Mouse (Mus musculus) cerebellum, adult 18-20 months (tissue): ENCODE measurements around the gene Aimp2.

Source experiments
- DNase-seq, 2 experiments: peaks; one replicate each; pipeline ENCODE4 v3.0.0; 2021

Aimp2 gene

DNA sequence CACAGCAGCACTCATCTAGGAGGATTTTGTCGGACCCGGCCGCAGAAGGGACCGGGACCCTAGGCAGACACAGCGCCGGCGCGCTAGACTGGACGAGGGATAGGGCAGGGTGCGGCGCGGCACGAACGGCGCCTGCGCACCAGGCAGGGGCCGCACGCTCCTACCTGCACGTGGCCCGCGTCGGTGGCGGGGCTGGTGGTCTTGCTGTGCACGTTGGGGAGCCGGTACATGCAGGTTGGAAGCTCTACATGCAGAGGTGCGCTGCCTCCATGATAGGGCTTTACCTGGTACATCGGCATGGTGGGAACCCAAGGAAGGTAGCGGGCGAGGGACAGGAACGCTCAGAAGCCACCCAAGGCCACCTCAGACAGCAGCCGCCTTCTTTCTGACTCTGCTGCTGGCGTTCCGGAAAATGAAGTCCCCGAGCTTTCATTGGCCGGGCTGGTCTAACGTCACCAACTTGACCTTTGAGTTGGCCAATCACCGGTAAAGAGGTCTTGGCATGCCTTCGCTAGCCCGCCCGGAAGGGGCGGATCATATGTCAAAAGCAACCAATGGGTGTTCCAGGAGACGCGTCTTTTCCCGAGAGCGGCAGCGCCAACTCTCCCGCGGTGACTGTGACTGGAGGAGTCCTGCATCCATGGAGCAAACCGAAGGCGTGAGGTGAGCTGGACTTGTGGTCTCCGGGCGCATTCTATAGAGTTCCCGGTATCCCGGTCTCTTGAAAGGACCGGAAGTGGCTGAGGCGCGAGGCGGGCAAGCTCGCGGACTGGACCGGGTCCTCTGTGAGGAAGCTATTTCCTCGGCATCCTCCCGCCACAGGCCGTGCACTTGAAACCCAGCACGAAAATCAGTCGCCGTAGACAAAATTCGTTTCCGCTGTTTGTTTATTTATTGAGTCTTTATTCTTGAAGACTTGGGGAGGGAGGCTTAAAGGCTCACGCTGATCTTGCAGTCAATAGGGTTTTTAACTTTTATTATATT is at the start of gene Aimp2, which contains the start of gene Pms2:
Gene Aimp2, minus strand, starts transcription at position 431 of the 984 bp plus-strand sequence.
Gene Pms2, plus strand, starts transcription at position 548 of the 984 bp plus-strand sequence.
- peak; percentile 95 to 98 for DNase-seq

DNA sequence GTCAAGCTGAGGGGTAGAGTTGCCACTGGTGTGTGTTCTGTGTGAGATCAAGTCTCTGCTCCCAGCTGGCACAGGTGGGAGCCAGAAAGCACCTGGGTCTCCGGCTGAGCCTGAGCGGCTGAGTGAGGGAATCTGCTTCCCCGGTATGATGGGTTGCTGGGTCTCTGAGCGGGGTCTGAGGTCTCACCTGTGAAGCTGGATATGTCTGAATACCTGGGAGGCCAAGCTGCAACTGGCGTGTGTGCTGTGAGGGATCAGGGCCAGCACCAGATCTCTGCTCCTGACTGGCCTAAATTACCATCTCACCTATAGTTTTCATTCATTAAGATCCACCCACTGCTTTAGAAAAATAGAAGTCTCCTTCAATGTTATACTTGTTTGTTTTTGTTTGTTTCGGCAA is 47.5 kb upstream of the Aimp2 start:
- no peak for DNase-seq

DNA sequence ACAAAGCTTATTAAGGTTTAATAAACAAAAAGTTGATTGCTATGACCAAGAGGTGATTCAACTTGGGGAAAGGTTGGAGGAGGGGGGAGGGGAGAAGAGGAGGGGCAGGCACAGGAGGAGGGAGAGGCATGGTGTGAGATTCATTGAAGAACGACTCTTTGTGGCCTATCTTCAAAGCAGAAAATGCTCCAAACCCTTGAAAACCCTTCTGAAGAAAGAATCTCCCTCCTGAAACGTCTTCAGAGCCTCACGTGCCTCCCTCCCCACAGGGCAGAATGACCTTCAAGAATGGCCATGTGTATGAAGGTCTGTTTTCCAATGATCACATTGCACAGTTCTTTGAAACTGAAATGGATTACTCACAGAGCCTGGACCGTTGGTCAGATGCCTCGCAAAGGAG is 40.4 kb upstream of the Aimp2 start:
- DNase-seq: no peak

DNA sequence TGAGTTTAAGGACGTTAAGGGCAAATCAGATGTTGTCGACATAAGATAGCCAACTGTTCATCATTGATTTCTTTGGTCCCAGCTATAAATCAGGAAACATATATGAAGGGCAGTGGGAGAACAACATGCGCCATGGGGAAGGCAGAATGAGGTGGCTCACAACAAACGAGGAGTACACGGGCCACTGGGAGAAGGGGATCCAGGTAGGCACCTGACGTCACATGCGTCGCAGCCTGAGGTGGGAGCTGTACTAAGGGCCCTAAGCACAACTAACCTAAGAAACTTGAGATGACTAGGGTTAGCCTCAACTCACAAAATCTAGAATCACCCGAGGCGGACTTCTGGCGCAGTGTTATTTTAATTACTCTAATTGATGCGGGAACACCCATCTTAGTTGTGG is 38.7 kb upstream of the Aimp2 start:
- DNase-seq: no peak

DNA sequence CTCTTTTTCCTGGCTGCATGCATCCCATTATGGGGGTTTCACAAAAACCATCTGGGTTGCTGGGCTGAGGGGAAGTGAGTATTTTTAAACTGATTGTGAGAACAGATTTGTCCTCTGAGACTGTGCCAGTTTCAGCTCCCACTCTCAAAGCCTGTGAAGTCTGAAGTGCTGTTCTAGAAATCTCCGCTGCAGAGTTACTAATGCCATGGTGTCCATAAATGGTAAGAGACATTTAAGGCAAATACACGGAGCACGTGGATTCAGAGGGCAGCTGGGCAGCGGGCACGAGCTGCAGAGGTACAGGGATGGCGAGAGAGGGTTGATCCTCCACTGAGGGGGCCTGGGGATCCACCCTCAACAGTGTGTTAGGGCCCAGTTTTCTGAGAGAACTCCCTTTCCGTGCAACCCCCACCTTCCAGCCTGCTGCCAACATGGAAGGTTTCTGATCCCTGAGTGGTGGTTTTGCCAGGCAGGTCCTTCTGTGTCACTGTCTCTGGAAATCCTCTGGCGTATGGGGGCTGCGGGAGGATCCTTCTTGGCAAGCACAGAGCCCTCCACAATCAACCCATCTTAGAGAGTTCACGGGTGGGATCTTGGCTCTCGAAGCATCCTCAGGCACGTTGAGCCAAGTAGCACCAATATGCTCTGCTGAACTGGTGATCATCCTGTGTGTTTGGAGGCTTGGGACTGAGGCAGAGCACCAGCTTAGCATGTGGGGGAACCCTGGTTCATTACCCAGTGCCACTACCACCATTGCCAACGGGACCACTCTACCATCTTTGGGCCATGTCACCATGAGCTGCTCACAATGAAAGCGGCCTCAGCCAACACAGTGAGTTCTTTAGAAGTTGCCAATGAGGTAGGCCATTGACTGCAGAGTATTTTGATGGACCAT is 33.8 kb upstream of the Aimp2 start:
- no peak for DNase-seq

DNA sequence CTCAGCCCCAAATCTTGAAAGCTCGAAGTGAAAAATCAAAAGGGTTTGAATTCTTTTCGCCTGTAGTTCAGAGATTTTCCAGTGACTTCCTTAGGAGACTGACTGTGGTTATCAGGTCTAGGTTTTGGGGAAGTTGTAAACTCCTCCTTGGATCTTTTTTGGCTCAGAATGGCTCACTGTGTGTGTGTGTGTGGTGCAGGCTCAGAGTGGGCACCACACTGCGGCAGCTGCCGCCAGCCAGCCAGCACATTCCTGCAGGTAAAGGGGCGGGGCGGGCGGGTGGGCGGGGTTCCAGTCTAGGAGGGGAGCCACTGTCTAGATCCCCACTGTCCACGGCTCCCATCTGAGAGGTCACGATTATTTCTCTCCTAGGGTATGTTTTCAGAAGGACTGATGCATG is 31.9 kb upstream of the Aimp2 start:
- no peak for DNase-seq

DNA sequence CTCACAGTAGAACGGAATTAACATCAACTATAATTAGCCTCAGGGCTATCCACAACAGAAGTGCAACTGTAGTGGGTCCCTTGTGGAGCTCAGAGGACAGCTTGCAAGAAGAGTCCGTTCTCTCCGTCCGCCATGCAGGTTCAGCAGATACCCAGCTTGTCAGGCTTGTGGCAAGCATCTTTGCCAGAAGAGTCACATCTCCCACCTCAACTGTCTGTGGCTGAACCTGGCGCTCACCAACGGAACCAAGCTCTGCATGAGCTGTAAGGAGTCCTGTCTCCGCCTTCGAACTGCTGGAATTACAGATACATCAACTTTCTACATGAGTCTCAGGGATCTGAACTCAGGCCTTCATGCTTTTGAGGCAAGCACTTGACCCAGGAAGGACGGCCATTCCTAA is 26.5 kb upstream of the Aimp2 start:
- DNase-seq: no peak

DNA sequence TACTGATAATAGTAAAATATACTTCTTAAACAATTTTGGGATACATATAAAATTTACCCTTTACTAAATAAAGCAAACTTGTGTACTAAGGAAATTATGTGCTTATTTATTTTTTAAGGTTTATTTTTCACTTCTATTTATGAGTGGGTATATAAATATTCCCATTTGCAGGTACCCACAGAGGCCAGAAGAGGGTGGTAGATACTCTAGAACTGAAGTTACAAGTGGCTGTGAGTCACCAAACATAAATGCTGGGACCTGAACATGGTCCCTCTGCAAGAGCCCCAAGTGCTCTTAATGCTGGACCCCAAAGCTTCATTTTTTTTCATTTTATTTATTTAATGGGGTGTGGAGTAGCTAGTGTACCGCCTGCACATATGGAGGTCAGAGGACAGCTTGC is 24.2 kb upstream of the Aimp2 start:
- DNase-seq: no peak

DNA sequence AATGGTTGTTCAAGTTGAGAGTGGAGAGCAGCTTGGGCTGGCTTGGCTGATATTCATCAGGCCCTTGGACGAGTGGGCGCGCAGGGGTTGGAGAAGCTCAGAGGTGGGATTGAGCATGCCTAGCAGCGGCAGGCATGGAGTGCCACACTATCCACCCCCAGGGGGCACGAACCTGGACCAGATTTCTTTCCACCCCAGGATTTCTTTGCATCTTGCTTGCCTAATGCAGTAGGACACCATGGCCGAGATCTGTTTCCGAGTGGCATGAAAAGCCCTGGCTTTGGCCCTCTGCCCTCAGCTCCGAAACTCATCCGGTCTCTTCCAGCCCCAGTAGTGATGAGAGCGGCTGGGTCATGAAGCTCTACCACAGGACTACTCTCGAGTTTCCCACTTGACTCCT is 23.8 kb upstream of the Aimp2 start:
- DNase-seq: no peak

DNA sequence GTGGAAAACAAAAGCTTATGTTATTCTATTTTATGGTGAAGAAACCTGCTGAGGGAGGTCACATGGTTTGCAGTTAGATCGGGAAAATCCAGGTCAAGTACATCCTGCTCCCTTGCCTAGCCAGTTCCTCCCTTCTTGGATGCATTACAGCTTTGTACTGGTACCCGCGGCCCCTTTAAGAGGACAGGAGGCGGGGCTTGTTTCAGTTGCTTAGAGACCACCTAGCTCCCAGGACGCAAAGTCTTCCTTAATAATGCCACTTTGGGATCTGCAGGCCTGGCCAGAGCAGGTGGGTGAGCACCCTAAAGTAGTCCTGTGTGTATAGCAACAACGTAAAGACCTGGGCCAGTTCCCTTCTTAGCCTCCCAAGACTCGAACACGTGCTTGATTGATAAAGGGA is 23.2 kb upstream of the Aimp2 start, which contains the start of gene Rsph10b:
Gene Rsph10b, plus strand, starts transcription at position 205 of the 400 bp plus-strand sequence.
- DNase-seq: peak in 1 of 2 experiments; percentile 15

DNA sequence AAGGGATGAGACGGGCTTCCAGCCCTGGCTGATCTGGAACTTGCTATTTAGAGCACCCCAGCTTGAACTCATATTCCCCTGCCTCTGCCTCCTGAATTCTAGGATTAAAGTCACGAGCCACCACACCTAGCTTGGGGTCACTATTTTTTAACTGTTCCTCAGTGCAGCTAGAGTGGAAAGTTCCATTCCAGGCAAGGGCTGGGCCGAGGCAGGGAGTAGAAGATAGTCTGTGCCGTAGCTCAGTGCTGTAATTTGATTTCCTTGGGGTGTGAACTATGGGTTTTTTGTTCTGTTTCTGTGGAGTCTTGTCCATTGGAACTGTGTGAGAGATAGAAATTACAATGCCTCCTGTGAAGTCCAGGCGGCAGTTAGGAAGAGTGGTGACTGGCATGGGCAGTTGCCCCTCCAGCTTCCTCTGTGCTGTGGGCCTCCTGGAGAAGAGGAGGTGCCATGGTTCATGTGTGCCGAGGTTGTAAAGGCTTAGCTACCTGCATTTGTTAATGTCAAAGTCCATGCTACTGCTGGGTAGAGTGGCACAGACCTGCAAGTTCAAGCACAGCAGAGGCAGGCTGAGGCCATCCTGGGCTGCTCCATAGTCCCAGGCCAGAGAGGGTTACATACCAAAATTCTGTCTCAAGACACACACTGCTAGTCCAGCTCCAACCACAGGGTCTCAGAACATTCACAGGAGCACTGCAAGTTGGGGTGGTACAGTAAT is 22.4 kb upstream of the Aimp2 start:
- DNase-seq: no peak

DNA sequence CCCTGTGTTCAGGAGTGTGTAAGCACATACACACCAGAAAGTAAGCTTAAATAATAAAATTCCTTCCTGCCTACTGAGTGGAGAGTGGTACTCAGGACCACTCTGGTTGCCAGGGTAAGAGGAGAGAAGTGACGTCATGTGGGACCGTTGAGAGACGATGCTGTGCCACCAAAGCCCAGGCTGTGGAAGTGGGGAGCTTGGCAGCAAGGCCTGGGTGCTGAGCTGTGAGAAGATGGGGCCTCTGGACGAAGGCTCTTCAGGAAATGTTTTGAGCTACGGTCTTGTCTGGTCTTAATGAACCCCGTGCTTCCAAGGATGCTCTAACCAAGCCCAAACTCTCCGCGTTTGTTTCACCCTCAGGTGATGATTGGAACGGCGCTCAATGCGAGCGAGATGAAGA is 21.0 kb upstream of the Aimp2 start:
- DNase-seq: no peak

DNA sequence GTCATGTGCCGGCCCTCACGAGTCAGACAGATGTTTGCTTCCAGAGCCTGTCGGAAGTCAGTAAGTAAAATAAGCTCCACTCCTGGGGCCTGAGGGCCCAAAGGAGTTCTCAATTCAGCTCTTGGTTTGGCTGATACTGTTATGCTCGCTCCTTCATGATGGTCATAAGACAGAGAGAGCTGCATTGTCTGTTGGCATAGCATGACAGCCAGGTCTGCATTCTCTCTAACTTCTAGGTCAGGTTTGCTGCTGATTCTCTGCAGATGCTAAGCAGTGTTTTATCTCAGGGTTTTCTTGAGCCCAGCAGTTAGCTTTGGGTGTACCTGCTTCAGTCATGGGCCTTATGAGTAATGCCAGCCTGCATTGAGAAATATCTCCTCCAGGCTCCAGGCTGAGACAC is 19.6 kb upstream of the Aimp2 start:
- no peak for DNase-seq

DNA sequence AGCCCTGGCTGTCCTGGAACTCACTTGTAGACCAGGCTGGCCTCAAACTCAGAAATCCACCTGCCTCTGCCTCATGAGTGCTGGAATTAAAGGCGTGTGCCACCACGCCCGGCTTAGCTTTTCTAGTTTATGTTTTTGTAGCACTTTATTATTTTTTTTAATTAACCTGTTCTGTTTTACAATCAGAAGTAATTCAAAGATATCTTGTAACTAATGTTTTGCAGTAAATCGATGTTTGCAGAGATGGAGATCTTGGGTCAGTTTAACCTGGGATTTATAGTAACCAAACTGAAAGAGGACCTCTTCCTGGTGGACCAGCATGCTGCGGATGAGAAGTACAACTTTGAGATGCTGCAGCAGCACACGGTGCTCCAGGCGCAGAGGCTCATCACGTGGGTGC is 18.2 kb upstream of the Aimp2 start, which contains the start of gene Gm42421:
Gene Gm42421, plus strand, starts transcription at position 301 of the 400 bp plus-strand sequence.
- no peak for DNase-seq

DNA sequence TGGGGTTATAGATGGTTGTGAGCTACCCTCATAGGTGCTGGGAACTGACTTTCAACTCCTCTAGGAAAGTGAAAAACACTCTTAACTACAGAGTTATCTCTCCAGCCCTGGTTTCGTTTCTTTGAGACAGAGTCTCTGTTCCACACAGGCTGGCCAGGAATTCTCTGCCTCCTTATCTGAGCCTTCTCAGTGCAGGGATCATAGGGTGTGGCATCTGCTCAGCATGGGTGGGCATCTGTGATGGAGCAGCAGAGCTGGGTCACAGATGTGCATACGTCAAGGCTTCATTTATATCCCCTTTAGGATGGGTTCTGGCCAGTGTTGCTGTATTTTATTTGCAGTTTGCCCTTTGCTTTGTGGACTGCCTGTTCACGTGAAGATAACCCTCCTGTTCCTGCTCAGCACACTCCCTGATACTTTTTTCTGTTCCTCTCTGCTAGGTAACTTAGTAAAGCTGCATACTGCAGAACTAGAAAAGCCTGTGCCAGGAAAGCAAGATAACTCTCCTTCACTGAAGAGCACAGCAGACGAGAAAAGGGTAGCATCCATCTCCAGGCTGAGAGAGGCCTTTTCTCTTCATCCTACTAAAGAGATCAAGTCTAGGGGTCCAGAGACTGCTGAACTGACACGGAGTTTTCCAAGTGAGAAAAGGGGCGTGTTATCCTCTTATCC is 15.3 kb upstream of the Aimp2 start:
- DNase-seq: no peak

DNA sequence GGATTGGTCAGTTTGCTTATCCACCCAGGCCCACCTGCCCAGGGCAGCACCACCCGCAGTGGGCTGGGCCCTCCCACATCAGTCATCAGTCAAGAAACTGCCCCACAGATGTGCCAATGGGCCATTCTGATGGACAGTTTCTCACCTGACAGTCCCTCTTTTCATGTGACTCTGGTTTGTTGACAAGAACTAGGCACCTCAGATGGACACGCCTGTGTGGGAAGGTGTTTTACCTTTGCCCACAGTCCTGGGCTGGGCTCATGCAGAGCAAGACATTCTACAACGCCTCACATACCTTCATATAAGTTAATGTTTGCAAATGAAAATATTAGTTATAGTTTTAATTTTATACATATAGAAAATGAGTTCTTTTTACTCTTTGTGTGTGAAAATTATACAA is 8.5 kb upstream of the Aimp2 start:
- DNase-seq: no peak

DNA sequence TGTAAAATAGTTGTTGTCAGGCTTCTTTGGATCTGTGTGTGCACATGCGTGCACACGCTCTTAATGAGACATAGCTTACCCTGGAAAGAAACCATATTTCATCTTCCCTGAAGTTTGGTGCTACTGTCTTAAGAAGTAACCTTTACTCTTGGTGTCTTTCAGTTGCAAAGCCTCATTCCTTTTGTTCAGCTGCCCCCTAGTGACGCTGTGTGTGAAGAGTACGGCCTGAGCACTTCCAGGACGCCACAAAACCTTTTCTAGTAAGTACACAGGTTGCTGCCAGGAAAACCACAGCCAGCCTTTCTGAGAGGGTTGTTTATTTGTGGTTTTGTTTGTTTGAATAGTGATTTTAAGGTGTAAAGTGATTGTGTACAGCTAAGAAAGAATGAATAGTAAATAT is 7.8 kb upstream of the Aimp2 start:
- peak; percentile 27 to 29 for DNase-seq

DNA sequence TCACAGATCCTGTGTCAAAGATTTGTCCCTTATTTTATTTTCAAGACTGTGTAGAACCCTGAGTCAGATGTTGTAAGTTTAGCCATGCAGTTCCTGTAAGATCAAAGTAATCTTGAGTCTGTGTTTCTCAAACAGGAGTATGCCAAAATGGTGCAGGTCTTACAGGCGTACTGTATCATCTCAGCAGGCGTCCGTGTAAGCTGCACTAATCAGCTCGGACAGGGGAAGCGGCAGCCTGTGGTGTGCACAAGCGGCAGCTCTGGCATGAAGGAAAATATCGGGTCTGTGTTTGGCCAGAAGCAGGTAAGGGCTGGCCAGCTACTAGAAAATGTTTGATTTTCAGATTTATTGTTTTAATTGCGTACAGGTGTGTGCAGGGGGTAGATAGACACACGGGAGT is 6.6 kb upstream of the Aimp2 start:
- DNase-seq: no peak

DNA sequence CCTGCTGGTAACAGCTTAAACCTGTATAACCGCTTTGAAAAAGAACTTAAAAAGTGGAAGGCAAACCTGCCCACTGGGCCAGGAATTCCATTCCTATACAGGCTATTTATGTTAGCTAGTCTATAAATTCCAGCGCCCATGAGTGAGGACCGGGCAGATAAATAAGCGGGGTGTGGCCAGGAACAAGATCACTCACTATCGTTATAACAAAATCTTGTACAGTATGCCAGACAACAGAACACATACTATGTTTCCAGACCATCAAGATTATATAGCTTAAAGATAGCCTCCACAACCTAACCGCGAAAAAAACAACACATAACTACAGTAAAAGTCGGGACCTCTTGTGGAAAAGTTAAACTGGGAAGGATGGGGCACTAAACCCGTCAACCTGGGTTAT is 721 bp downstream of the Aimp2 start:
- no peak for DNase-seq

DNA sequence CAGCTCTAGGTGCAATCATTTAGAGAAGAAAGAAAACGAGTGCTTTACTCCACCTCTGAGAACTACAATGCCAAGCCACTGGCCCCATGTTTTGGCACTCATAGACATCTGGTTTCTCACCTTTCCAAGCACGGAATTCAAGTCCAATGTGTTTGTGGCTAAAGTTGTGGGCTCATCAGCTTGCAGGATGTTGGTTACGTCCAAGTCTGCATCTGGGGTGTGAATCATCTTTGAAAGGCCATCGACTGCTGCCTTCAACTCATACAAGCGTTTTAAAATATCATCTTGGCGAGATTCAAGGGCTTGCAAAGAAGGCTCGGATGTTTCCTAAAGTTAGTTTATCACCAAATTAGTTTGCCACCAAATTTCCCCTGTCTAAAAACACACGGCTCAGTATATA is 3.2 kb downstream of the Aimp2 start:
- no peak for DNase-seq

DNA sequence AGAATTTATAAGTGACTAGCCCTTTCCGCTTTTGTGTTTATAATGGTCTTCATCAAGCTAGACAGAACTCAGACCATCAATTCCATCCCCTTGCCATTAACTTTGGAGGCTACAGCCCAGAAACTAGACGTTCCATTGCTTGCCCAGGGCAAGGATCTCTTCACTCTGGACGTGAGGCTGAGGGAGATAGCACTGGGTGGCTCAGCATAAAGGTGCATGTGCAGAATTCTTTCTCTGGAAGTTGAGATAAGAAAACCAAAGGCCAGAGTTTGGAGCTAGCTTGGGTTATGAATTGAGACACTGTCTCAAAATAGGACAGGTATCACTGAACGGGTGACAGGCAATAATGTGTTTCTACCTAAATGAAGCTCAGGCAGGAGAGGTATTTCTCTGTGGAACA is 5.8 kb downstream of the Aimp2 start:
- no peak for DNase-seq

DNA sequence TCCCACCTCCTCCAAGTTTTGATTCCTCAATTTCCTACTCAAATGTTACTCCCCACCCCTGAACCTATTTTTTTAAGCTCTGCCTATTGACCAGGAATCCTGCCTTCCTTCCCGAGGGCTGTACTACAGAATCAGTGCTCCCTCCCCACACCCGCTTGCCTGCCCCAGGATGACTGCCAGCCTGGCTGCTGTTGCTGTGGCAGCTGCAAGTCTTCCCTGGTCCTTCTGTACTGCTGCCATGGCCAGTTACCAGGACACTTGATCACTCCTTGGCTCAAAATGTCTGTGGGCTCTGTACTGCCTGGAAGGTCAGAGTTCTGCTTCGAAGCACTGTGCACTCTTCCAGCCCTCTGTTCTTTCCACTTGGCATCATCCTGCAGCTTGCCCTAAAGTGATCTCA is 7.5 kb downstream of the Aimp2 start:
- DNase-seq: peak in 1 of 2 experiments; percentile 13
